Mouse (Mus musculus) left cerebral cortex, adult 9 months (tissue): ENCODE data around the gene Lcn4.

Experiments used
- DNase-seq, 2 experiments: peaks; one replicate each; pipeline ENCODE4 v3.0.0; 2022; ENCODE audit warnings: low spot score in 2 of 2

Lcn4 gene

DNA sequence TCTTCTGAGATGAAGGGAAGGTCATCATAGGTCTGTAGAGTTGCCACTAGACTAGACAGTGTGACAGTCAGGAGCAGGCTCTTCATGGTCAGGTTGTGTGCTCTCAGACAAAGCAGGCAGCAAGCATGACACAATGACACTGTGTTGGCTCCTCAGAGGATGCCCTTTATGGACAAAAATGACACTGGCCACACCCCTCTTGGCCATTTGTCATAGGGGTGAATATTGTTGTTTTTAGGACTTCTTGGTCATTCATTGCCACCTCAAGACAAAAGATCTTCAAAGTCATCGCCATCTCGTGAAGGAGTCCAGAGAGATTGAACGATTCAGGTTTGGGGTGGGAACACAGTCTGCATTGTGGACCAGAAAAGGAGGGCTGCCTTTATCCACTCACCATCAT is at the start of gene Lcn4:
Lcn4 (minus strand) TSS at position 101 of the 400 bp plus-strand sequence.
- no peak for DNase-seq

DNA sequence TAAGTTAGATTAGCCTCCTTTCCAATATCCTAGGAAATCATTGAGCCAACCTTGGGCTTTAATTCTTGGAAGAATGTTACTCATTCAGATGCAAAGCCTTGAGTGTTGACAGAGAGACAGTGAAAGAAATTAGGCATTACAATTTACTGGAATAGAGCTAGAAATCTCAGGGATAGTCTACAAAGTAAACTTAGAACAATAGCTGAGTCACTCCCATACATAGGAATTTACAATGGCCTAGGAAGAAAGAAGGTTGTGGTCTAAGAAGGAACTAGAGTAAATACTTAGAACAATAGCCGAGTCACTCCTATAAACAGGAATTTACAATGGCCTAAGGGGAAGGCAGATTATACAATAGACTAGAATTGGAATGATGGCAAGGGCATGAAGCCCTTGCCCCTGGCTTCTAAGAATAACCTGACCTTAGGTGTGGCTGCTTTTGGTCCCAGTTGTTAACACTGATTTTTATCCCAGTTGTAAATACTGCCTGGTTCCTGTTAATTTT is 15.1 kb upstream of the Lcn4 start:
- DNase-seq, result no peak

DNA sequence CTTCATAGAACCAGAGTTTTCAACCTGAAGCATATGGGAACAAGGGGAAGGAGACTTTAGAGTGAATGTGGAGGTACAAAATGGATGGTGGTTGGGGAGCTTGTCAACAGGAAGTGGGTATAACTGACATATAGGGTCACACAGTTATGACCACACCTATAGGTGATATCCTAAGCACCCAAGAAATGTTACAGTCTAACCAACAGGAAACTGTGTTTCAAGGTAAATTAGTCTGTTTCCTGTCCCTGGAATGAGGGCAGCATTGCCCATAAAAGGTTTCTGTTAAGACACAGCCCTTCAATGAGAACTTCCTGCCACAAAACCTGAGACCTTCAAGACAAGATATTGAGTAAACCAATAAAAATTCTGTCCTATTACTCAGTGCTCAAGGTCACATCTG is 2.3 kb downstream of the Lcn4 start:
- DNase-seq, result no peak

DNA sequence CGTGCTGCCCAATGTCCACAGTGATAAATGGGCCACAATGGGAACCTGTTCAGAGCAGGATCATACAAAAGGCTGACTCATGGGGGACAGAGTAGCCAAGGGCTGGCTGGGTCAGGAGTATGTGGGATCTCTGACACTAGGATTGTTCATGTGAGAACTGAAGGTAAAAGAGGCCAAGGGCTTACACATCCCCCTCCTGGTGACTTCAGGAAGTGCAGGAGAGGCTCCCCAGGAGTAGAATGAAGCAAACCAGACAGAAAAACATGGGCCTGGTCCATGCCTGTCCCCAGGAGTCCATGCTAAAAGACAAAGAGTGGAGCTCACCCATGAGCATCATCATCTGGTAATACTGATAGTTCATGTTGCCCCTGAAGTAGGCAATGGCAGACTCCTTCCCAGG is 7.5 kb downstream of the Lcn4 start:
- peak in 1 of 2 experiments; percentile 14 for DNase-seq

DNA sequence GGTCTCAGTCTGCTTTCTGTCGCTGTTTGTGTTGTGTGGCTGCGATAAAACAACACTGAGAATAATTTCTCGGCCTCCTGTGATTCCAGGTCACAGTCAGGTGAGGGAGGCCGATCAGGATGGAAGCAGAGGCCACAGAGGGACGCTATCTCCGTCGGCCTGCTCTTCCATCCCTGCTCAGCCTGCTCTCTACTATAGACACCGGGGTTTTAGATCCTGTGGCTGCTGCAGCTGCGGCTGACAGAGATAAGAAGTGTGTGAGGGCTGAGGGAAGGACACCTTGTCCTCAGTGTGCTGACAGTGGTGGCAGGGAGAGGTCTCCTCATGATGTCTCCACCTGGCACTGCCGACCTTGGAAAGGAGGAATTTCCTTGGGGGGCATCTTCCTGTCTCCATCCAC is 8.0 kb downstream of the Lcn4 start:
- DNase-seq, result no peak

DNA sequence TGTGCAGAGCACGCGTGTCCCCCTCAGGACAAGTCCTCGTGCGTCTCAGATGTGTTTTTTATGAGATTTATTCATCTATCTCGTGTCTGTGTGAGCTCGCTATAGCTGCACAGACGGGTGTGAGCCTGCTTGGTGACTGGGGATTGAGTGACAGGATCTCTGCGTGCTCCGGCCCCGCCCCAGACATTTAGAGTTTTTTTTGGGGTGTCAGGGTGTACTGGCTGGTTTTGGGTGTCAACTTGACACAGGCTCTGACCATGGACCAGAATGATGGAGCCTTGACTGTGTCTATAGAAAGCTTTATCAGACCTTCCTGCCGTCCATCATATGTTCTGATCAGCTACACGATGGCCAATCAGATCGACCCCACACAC is 8.6 kb downstream of the Lcn4 start:
- DNase-seq, result no peak

DNA sequence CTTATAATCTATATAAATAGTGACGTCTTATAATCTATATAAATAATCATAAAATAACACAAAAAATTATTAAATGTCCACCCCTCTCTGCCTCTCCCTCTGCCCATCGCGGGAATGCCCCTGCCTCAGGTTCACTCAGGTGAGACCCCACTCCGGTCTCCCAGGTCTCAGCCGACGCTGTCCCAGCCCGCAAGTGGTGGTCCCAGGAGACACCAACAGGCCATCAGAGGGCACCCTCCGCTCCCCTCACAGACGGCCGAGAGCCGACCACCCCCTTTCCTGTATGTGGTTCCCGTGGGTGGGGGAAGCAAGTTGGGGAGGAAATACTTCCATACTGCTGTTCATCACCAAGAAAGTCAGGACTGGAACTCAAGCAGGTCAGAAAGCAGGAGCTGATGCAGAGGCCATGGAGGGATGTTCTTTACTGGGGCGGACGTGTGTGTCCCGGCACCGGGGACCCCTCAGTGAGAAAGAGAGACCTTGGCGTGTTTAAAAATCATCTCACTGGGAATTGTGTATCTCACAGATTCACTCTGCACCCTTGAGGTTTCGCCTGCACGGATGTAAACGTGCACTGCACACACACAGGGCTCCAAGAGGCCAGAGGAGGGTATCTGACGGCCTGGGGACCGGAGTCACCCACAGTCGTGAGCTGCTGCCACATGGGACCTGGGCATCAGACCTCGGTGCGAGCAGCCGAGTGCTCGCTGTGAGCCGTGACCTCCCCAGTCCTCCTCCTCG is 9.1 kb downstream of the Lcn4 start:
- DNase-seq, result no peak

DNA sequence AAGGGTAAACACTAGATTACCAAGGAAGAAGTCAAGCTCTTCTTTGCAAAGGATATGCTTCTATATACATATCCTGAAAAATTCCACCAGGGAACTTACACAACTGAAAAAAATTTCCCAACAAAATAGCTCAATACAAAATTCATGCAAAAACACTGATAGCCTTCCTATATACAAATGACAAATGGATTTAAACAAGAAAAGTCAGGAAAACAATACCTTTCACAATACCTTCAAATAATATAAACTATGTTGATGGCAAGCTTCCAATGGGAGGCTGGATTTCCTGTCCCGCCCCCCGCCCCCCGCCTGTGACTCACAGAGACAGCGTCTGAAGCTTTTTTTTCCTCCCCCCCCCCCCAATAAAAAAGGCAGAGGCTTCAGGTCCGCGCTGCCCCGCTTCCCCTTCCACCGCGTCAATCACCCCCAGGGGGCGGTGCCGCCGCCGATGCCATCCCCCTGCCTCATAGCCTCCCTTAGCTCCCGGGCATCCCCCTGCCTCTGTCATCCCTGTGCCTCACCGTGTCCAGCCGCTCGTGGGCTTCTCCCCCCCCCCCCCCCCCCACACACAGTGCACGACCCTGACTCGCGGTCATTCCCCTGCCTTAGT is 9.8 kb downstream of the Lcn4 start:
- DNase-seq, result no peak

DNA sequence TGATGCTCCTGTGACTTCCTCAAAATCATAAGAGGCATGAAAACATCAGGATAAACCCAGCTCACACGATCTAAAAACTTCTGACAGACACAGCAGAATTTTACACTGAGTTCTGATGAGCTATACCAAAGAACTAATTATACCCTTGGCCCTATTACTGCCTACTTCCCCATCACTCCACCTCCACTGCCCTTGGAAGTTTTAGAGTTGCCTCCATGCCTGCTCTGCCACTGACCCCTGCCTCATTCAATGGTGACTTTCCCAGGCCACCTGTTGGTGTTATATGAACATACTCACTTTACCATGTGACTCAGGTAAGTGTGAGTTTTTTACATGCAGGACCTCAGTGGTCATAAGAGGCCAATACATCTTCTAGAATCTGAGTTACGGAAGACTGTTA is 13.7 kb downstream of the Lcn4 start:
- DNase-seq, result no peak

DNA sequence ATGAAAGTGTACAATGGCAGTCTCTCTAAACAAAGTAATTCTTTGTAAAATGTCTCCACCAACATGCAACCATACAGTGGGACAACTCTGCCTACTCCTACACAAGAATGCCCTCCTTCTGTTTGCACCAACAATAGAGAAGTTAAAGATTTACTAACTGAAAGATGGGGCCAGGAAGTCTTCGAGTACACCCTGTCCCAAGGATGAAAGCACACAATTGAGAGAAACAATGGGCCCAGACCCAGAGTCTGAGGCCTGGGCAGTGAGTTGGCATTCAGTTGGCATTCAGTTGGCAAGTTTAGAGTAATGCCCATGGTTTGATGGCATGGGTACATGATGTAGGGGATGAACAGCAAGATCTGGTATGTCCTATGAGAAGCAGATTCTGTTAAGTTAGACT is 16.4 kb downstream of the Lcn4 start:
- DNase-seq, result no peak

DNA sequence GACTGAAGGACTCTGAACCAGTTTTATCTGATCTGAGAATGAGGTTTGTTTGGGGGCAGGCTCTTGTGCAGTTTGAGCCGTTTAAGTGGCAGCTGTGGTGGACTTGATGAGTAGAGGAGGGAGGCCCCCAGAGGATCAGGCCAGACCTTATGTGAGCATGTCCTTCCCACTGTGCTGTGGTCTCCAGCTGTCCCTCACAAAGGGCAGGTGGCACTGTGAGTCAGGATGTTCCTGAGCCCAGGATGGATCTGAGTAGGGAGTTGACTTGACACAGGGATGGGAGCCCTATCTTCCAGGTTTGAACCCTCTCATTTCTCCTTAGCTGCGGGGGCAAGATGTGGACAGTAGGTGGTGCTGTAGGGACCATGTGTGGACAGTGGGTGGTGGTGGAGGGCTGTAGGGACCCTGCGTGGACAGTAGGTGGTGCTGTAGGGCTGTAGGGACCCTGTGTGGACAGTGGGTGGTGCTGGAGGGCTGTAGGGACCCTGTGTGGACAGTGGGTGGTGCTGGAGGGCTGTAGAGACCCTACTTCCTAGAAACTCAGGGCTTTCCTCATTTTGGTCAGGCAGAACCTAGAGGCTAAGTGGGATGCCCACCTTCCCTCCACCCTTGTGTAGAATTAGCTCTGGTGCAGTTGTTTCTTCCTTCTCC is 24.3 kb downstream of the Lcn4 start:
- peak in 1 of 2 experiments; percentile 78 for DNase-seq

DNA sequence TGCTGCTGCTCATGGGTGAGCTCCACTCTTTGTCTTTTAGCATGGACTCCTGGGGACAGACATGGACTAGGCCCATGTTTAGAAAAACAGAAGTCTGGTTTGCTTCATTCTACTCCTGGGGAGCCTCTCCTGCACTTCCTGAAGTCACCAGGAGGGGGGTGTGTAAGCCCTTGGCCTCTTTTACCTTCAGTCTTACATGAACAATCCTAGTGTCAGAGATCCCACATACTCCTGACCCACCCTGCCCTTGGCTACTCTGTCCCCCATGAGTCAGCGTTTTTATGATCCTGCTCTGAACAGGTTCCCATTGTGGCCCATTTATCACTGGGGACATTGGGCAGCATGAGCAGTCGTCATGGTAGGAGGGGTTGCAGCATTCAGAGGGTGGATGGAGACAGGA is 27.1 kb downstream of the Lcn4 start:
- DNase-seq, result no peak

DNA sequence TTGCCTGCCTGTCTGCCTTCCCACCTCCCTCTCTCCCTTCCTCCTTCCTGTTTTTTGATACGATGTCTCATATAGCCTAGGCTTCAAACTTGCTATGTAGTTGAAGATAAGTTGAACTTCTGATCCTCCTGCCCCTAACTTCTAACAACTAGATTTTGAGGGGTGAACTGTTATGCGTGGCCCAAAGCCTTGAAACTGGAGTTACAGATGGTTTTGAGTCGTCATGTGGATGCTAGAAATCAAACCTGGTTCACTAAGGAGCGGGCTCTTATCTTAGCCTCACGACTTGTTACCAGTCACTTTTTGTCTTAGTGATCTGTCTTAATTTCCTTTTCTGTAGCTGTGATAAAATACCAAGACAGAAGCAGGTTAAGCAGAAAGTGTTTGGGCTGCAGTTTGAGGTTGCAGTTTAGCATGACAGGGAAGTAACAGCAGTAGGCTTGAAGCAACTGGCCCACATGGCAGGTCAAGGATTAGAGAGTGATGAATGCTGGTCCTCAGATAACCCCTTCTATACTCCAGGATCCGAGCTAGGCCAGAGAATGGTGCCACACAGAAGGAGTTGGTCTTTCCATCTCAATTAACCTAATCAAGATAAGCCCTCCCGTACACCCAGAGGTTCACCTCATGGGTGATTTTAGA is 30.0 kb downstream of the Lcn4 start:
- no peak for DNase-seq

DNA sequence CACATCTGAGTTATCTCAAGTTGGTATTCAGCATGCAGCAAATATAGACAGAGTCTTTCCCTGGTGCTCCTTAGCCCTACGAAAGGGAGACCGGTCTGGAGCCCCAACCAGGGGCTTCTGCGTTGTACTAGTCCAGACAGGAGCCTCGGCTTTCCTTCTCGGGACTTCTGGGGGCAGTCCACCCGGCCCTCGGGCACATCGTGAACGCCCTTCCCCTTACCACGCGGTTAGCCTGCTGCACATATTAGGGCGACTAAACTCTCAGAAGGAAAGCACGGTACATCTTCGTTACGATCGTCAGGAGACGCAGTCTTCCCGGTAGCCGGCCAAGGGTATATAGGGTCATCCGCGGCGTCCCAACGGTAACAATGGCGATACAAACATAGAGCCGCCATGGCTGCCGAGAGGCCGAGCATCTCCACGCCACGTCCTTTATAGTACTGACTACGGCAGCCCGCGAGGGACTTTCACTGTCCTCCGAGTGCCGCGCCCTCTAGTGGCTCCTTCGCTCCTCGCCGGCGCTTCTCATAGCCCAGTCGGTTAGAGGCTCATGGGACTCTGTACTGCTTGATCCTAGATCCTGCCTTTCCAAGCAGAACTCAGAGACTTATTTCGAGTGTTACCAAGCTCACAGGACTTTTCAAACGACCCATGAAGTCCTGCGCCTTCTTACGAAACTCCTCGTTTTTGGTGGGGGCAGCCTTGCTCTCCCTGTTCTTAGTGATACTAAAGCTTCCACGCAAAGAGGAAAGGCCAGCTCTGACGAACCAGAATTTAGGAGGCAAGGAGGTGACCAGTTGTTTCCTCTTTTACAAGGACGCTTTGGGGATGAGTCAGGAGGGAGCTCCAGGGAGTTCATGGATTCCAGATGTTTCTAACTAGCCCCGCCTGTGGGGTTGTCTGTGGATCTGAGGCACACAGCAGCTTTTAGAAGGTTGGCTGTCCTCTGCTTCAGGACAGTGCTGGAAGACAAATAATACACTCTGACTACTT is 30.9 kb downstream of the Lcn4 start:
- peak; percentile 79 to 97 for DNase-seq

DNA sequence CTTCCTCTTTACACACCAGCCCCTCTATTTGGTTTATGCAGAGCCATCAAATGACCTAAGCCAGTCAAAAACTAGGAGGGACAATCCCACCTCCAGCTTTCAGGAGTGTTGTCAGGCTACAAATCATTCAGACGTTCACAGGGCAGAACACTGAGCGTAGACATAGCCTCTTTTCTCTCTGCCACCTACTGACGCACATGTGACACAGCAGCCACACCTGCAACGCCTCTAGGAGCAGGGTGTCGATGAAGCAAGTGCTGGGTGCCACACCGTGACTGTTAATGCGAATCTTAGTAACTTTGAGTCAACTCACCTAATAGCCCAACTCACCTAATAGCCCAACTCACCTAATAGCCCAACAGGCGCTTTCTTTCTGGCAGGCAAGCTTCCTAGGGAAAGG is 32.0 kb downstream of the Lcn4 start:
- DNase-seq, result no peak

DNA sequence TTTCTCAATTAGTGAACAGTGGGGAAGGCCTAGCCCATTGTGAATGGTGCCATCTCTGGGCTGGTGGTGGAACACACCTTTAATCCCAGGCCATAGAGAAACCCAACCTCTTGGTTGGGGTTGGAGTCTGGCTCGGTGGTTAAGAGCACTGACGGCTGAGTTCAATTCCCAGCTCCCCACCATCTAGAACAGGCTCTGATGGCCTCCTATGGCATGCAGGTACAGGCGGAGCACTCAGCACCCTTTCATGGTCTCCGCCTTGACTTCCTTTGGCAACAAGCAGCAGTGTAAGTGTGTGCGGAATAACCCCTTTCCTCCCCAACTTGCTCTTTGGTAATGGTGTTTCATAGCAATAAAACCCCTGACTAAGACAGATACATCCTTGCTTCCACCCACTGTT is 32.5 kb downstream of the Lcn4 start:
- no peak for DNase-seq

DNA sequence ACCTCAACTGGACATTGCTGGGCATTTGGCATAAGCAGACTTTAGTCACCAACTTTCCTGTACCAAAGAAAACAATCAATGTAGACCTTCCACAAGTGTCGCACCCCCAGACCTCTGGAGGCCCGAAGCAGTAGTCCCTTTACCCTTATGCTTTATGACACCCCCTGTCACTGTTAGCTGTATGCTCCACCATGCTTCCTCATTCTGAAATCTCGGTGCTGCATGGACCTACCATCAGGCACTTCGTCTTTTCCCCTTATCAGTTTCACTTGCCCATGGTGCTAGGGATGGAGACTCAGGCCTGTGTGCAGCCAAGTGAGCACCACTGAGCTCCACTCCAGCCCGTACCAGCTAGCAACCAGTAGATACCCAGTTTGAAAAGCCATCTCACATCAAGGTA is 33.0 kb downstream of the Lcn4 start:
- DNase-seq, result no peak

DNA sequence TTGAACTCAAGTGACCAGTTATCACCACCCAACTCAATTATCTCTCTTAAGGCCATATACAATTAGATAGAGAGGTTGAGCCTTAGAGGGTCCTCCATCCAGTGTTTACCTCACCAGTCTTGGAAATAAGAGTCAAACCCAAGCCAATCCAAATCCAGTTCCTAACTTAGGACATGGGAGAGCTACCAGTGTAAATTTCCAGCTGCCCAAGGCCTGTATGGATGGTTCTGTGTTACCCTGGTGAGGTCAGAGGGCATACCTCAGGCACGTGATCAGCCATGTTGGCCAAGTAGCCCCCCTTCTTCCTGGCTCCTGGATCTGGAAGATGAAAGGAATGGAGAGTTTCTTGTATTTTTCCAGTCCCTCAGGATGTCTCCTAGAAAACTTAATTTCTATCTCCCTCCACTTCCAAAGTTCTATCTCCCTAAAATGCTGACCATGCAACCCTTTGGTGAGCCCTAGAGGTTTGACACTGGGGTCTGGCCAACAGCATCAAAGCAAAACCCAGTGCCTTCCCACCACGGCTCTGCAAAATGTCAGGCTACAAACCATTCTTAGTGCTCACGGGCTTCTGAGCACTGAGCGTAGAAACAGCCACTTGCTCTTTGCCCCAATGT is 33.7 kb downstream of the Lcn4 start:
- DNase-seq, result no peak

DNA sequence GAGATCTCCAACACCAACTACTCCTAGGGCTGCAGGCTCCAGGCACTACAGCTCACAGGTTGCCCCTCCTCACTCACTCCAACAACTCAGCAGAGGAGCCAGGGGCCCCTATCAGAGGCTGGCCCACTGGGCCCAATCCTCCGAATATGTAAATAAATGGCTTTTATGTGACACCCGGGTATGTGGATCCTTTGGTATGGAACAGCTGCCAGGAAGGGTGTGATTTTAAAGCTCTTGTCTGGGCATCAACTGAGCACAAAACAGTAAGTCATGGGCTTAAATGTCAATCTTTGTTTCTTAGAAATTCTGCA is 34.8 kb downstream of the Lcn4 start:
- no peak for DNase-seq

DNA sequence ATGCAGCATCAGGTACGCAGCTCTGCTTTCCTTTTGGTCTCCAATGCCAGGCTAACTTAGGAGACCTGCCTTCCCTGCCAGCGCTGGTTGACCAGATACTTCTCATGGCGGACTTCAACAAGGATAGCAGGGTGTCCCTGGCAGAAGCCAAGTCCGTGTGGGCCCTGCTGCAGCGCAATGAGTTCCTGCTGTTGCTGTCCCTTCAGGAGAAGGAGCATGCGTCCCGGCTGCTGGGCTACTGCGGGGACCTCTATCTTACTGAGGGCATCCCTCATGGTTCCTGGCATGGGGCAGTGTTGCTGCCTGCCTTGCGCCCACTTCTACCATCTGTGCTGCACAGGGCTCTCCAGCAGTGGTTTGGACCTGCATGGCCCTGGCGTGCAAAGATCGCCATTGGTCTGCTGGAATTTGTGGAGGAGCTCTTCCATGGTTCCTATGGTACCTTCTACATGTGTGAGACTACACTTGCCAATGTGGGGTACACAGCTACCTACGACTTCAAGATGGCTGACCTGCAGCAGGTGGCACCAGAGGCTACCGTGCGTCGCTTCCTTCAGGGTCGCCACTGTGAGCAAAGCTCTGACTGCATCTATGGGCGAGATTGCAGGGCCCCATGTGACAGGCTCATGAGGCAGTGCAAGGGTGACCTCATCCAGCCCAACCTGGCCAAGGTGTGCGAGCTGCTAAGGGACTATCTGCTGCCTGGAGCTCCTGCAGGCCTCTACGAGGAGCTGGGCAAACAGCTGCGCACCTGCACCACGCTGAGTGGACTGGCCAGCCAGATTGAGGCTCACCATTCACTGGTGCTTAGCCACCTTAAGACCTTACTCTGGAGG is 35.4 kb downstream of the Lcn4 start:
- DNase-seq, result no peak
